Mouse (Mus musculus): Measurements from ENCODE around the gene A4galt. TPM values are rescaled to one million over a fixed set of nuclear protein-coding genes. Genes with fewer than 3 reads are reported as not detected.
"Not testable (repeated sequence)": the region's sequence is repeated elsewhere in the genome, so short reads cannot be mapped to it uniquely, and the experiment has no call there.

Gene A4galt
- polyA plus RNA-seq, 1 experiment from 2014 or later: 1.7 TPM

DNA sequence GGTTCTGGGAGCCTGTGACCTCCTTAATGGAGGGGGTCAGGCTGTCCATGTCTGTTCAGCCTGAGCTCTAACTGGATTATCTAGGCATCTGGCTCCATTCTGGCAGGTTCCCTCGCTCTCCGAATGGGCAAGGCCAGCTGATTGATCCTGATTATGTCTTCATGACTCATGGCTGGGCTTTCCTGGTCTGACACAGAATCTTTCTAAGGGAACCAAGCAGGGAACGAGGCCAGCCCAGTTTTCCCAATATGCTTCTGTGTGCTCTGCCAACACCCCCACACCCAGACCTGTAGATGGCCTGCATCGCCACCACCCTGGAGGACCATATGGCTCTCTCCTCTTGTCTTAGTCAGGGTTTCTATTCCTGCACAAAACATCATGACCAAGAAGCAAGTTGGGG lies 25.9 kb upstream of the A4galt start:
- DNase-seq (ENCODE audit: low spot score): no peak
- Histone ChIP-seq H3K4me3 (ENCODE audit: low read depth, low read length) (no peak overlapping the region), H3K4me1 (replicated peaks; ENCODE audit: control insufficient read depth, insufficient read depth, low read length) (no peaks in the 10 kb centered on the region), H3K4me2 (ENCODE audit: low read depth, low read length, severe bottlenecking) (no peak overlapping the region), H3K27ac (ENCODE audit: low read depth, low read length) (no peak overlapping the region), H3K27me3 (ENCODE audit: control insufficient read depth, insufficient read depth, low read length) (no peaks in the 10 kb centered on the region), H3K9ac (ENCODE audit: low read length) (no peak overlapping the region), H3K9me3 (ENCODE audit: control insufficient read depth, low read length) (no peaks in the 10 kb centered on the region), H3K36me3 (ENCODE audit: control insufficient read depth, insufficient read depth, low read length) (no peaks in the 10 kb centered on the region)
- ATAC-seq (replicated peaks; ENCODE audit: low FRiP score): no peak
- 84% methylated on average over 4 of the region's 4 CpGs for WGBS

DNA sequence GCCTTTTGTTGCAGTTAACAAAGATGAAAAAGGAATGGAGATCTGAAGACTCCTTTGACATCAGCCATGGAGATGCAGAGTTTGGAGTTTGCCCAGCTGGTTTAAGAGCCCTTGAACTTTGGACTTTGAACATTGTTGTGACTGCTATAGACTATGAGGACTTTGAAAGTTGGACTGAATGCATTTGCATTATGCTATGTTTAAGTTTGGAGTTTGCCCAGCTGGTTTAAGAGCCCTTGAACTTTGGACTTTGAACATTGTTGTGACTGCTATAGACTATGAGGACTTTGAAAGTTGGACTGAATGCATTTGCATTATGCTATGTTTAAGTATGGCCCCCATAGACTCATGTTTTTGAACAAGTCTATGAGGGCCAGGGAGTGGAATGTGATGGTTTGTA lies 22.7 kb upstream of the A4galt start:
- not testable (repeated sequence) for H3K4me3 ChIP-seq (ENCODE audit: low read depth, low read length); H3K27me3 ChIP-seq (ENCODE audit: control insufficient read depth, insufficient read depth, low read length); H3K36me3 ChIP-seq (ENCODE audit: control insufficient read depth, insufficient read depth, low read length); H3K4me2 ChIP-seq (ENCODE audit: low read depth, low read length, severe bottlenecking); H3K27ac ChIP-seq (ENCODE audit: low read depth, low read length); H3K9ac ChIP-seq (ENCODE audit: low read length); ATAC-seq (replicated peaks; ENCODE audit: low FRiP score); DNase-seq (ENCODE audit: low spot score); H3K4me1 ChIP-seq (replicated peaks; ENCODE audit: control insufficient read depth, insufficient read depth, low read length); H3K9me3 ChIP-seq (ENCODE audit: control insufficient read depth, low read length)

DNA sequence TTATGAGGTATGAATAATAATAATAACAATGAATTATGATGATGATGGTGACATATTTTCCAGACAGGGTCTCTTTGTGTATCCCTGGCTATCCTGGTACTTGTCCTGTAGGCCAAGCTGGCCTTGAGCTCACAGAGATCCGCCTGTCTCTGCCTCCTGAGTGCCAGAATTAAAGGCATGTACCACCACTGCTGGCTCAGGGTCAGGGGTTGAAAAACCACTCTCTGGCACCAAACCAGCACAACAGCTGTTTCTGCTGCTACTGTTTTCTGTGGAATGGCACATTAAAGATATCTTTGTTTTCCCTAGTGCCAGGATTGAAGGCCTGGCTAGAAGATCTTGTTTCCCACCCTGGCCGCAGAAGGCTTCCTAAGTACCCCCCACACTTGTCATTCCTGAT lies 21.4 kb upstream of the A4galt start:
- no peak overlapping the region for H3K4me3 ChIP-seq (ENCODE audit: low read depth, low read length)
- H3K4me2 ChIP-seq (ENCODE audit: low read depth, low read length, severe bottlenecking): no peak overlapping the region
- H3K36me3 ChIP-seq (ENCODE audit: control insufficient read depth, insufficient read depth, low read length): no peaks in the 10 kb centered on the region
- 91% methylated on average over 2 of the region's 2 CpGs for WGBS
- no peaks in the 10 kb centered on the region for H3K27me3 ChIP-seq (ENCODE audit: control insufficient read depth, insufficient read depth, low read length)
- no peaks in the 10 kb centered on the region for H3K9me3 ChIP-seq (ENCODE audit: control insufficient read depth, low read length)
- H3K27ac ChIP-seq (ENCODE audit: low read depth, low read length): no peak overlapping the region
- H3K4me1 ChIP-seq (replicated peaks; ENCODE audit: control insufficient read depth, insufficient read depth, low read length): no peaks in the 10 kb centered on the region
- ATAC-seq (replicated peaks; ENCODE audit: low FRiP score) (no peak), DNase-seq (ENCODE audit: low spot score) (no peak)
- no peak overlapping the region for H3K9ac ChIP-seq (ENCODE audit: low read length)

- not testable (repeated sequence) for H3K9ac ChIP-seq (ENCODE audit: low read length); H3K4me3 ChIP-seq (ENCODE audit: low read depth, low read length); ATAC-seq (replicated peaks; ENCODE audit: low FRiP score); H3K36me3 ChIP-seq (ENCODE audit: control insufficient read depth, insufficient read depth, low read length); H3K27me3 ChIP-seq (ENCODE audit: control insufficient read depth, insufficient read depth, low read length); H3K9me3 ChIP-seq (ENCODE audit: control insufficient read depth, low read length); H3K4me2 ChIP-seq (ENCODE audit: low read depth, low read length, severe bottlenecking); H3K4me1 ChIP-seq (replicated peaks; ENCODE audit: control insufficient read depth, insufficient read depth, low read length); H3K27ac ChIP-seq (ENCODE audit: low read depth, low read length); DNase-seq (ENCODE audit: low spot score)
- WGBS: 36% methylated on average over 9 of the region's 9 CpGs
These were observed 19.6 kb upstream of the A4galt start for GRCm38 (mm10) chr15:83271221-83271620.

DNA sequence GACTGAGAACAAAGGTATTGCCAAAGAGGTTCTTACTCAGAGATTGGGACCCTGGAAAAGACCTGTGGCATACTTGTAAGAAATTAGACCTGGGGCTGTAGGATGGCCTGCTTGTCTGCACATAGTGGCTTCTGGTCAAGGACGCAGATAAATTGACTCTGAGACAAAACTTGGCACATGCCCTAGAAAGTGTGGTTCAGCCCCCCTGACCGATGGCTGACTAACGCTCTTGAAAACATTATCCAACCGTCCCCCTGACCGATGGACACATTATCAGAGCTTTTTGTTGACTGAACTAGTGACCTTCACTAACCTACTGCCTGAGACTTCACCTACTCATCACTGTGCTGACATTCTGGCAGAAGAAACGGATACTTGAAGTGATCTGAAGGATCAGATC lies 18.4 kb upstream of the A4galt start:
- not testable (repeated sequence) for H3K36me3 ChIP-seq (ENCODE audit: control insufficient read depth, insufficient read depth, low read length); H3K9ac ChIP-seq (ENCODE audit: low read length); H3K9me3 ChIP-seq (ENCODE audit: control insufficient read depth, low read length); H3K27ac ChIP-seq (ENCODE audit: low read depth, low read length); H3K4me1 ChIP-seq (replicated peaks; ENCODE audit: control insufficient read depth, insufficient read depth, low read length); H3K27me3 ChIP-seq (ENCODE audit: control insufficient read depth, insufficient read depth, low read length); ATAC-seq (replicated peaks; ENCODE audit: low FRiP score); H3K4me2 ChIP-seq (ENCODE audit: low read depth, low read length, severe bottlenecking); H3K4me3 ChIP-seq (ENCODE audit: low read depth, low read length); DNase-seq (ENCODE audit: low spot score)
- WGBS: 96% methylated on average over 6 of the region's 6 CpGs

GRCm38 (mm10) chr15:83268428-83268827 lies 16.9 kb upstream of the A4galt start:
- H3K27ac ChIP-seq (ENCODE audit: low read depth, low read length); H3K27me3 ChIP-seq (ENCODE audit: control insufficient read depth, insufficient read depth, low read length); DNase-seq (ENCODE audit: low spot score); H3K9ac ChIP-seq (ENCODE audit: low read length); H3K4me3 ChIP-seq (ENCODE audit: low read depth, low read length); H3K4me1 ChIP-seq (replicated peaks; ENCODE audit: control insufficient read depth, insufficient read depth, low read length); H3K4me2 ChIP-seq (ENCODE audit: low read depth, low read length, severe bottlenecking); ATAC-seq (replicated peaks; ENCODE audit: low FRiP score); H3K9me3 ChIP-seq (ENCODE audit: control insufficient read depth, low read length); H3K36me3 ChIP-seq (ENCODE audit: control insufficient read depth, insufficient read depth, low read length): not testable (repeated sequence)
- 75% methylated on average over 7 of the region's 7 CpGs for WGBS

DNA sequence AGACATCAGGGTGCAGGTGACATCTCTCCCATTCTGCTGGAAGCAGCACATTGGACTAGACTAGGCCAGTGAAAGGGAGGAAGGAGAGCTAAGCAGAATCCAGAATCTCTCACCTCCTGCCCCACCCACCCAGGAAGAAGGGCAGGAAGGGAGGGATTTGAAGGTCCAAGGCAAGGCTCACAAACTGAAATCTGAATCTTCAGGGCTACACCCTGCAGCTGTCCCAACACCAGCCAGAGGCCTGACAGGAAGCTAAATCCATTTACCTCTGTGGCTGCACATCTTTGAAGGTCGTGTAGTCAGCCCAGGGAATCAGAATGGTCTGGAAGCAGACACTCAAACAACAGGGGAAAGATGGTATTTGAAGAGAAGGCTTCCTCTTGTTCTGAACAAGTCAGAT lies 13.7 kb upstream of the A4galt start:
- 28% methylated on average over 1 of the region's 1 CpGs for WGBS
- no peak for ATAC-seq (replicated peaks; ENCODE audit: low FRiP score)

DNA sequence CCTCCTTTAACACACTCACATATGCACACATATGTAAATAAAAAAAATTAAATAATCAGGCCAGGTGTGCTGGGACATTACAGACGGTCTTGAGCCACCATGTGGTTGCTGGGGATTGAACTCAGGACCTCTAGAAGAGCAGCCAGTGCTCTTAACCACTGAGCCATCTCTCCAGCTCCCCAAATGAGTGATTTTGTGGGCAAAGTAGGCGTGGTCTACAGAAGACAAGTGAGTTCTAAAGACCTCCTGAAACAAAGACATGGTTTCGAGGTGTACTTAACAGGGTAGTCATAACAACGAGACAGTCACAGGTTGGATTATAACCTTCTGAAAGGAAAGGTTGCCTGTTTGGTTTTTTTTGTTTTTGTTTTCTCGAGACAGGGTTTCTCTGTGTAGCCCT lies 11.8 kb upstream of the A4galt start:
- Histone ChIP-seq H3K4me1 (replicated peaks; ENCODE audit: control insufficient read depth, insufficient read depth, low read length) (no peaks in the 10 kb centered on the region), H3K27me3 (ENCODE audit: control insufficient read depth, insufficient read depth, low read length) (no peaks in the 10 kb centered on the region; the same call in 1 of the 2 replicates), H3K4me3 (ENCODE audit: low read depth, low read length) (no peak overlapping the region), H3K27ac (ENCODE audit: low read depth, low read length) (no peak overlapping the region), H3K36me3 (ENCODE audit: control insufficient read depth, insufficient read depth, low read length) (no peaks in the 10 kb centered on the region), H3K9ac (ENCODE audit: low read length) (no peak overlapping the region), H3K9me3 (ENCODE audit: control insufficient read depth, low read length) (no peaks in the 10 kb centered on the region), H3K4me2 (ENCODE audit: low read depth, low read length, severe bottlenecking) (no peak overlapping the region)
- DNase-seq (ENCODE audit: low spot score): no peak
- WGBS: 80% methylated on average over 5 of the region's 5 CpGs
- no peak for ATAC-seq (replicated peaks; ENCODE audit: low FRiP score)

More for the DNA sequence above, 13.7 kb upstream of the A4galt start:
- H3K4me1 ChIP-seq (replicated peaks; ENCODE audit: control insufficient read depth, insufficient read depth, low read length): no peaks in the 10 kb centered on the region
- H3K27me3 ChIP-seq (ENCODE audit: control insufficient read depth, insufficient read depth, low read length): no peaks in the 10 kb centered on the region; the same call in 1 of the 2 replicates
- H3K9me3 ChIP-seq (ENCODE audit: control insufficient read depth, low read length): no peaks in the 10 kb centered on the region
- H3K36me3 ChIP-seq (ENCODE audit: control insufficient read depth, insufficient read depth, low read length): no peaks in the 10 kb centered on the region
- no peak overlapping the region for H3K4me3 ChIP-seq (ENCODE audit: low read depth, low read length)
- no peak for DNase-seq (ENCODE audit: low spot score)
- no peak overlapping the region for H3K4me2 ChIP-seq (ENCODE audit: low read depth, low read length, severe bottlenecking)
- H3K9ac ChIP-seq (ENCODE audit: low read length): no peak overlapping the region
- no peak overlapping the region for H3K27ac ChIP-seq (ENCODE audit: low read depth, low read length)

- H3K9me3 ChIP-seq (ENCODE audit: control insufficient read depth, low read length): no peaks in the 10 kb centered on the region
- no peaks in the 10 kb centered on the region for H3K4me1 ChIP-seq (replicated peaks; ENCODE audit: control insufficient read depth, insufficient read depth, low read length)
- no peaks in the 10 kb centered on the region for H3K36me3 ChIP-seq (ENCODE audit: control insufficient read depth, insufficient read depth, low read length)
- H3K4me2 ChIP-seq (ENCODE audit: low read depth, low read length, severe bottlenecking): no peak overlapping the region
- 77% methylated on average over 13 of the region's 13 CpGs for WGBS
- no peaks in the 10 kb centered on the region; the same call in 1 of the 2 replicates for H3K27me3 ChIP-seq (ENCODE audit: control insufficient read depth, insufficient read depth, low read length)
- no peak overlapping the region for H3K27ac ChIP-seq (ENCODE audit: low read depth, low read length)
- DNase-seq (ENCODE audit: low spot score): no peak
- H3K4me3 ChIP-seq (ENCODE audit: low read depth, low read length): no peak overlapping the region
- no peak for ATAC-seq (replicated peaks; ENCODE audit: low FRiP score)
- no peak overlapping the region for H3K9ac ChIP-seq (ENCODE audit: low read length)
These were observed 6.3 kb upstream of the A4galt start for GRCm38 (mm10) chr15:83257906-83258305.
